ENCODE assay signal across 8 mouse cellular contexts in the genomic region with DNA sequence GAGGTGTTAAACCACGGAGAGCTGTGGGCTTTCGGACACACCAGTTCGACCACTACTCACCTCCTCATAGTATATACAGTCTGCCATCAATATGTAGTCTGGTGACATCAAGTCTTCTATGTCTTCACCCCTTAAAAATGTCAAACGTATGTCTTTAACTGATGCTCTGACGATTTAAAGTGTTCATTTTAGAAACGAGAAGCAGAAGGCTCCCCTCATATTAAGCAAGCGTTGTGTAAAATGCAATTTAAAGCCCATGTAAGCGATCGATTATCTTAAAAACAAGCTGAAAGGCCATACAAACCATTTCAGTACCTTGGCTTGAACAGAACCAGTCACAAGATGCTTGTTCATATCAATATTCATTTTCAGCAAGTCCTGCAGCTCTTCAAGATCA. TPM values are rescaled to one million over a fixed set of nuclear protein-coding genes. Genes with fewer than 3 reads are reported as not detected.
DNase-seq lines count a peak whose midpoint lies in the region; ATAC-seq and TF ChIP-seq lines count a peak whose summit lies in the region.

No protein-coding gene starts in this region.

- WGBS in forebrain, embryonic 13.5 days = 33% methylated on average over 9 of the region's 9 CpGs
- WGBS in liver, embryonic 14.5 days (ENCODE audit: insufficient replicate concordance) = 22% methylated on average over 9 of the region's 9 CpGs

- peaks cover 25% of the 10 kb centered on the region for H3K4me1 ChIP-seq in forebrain, embryonic 13.5 days
- H3K4me1 ChIP-seq in liver, embryonic 14.5 days (replicated peaks; ENCODE audit: control insufficient read depth in 2 of 2, insufficient read depth in 2 of 2, low read length in 1 of 2) = peaks cover 15 to 23% of the 10 kb centered on the region in 2 experiments

- H3K4me2 ChIP-seq in forebrain, embryonic 13.5 days = peak overlapping the region; percentile 75
- peak overlapping the region; percentile 89 for H3K4me2 ChIP-seq in liver, embryonic 14.5 days (ENCODE audit: low read depth)

- H3K27me3 ChIP-seq in C2C12 (ENCODE audit: control insufficient read depth, insufficient read depth, insufficient read length) = no peaks in the 10 kb centered on the region
- H3K27me3 ChIP-seq in forebrain, embryonic 13.5 days = no peaks in the 10 kb centered on the region
- no peaks in the 10 kb centered on the region for H3K27me3 ChIP-seq in liver, embryonic 14.5 days (ENCODE audit: control insufficient read depth, insufficient read depth, low read length)

- no peak for TF ChIP-seq CTCF in C2C12 (IDR thresholded peaks at IDR 0.05; ENCODE audit: control insufficient read depth, insufficient read depth, insufficient read length)
- no peak for TF ChIP-seq CTCF in liver, embryonic 14.5 days (IDR thresholded peaks at IDR 0.05; ENCODE audit: low read depth)

- H3K9ac ChIP-seq in forebrain, embryonic 13.5 days = peak overlapping the region; percentile 88
- peak overlapping the region; percentile 76 for H3K9ac ChIP-seq in liver, embryonic 14.5 days (replicated peaks)

- H3ac ChIP-seq in C2C12 (ENCODE audit: control insufficient read depth, insufficient read length, low read depth) = peak overlapping the region; percentile 64

- TF ChIP-seq EP300 in liver, embryonic 14.5 days (IDR thresholded peaks at IDR 0.05; ENCODE audit: low read depth) = no peak

- peaks cover 39% of the 10 kb centered on the region for H3K79me2 ChIP-seq in C2C12 (ENCODE audit: control insufficient read depth, insufficient read depth)

- DNase-seq in heart, adult 11 months = peak; percentile 74
- no peak for DNase-seq in heart, adult 8-10 months (ENCODE audit: low spot score)
- no peak for DNase-seq in liver, embryonic 14.5 days (ENCODE audit: low read depth in 3 of 3, low spot score in 3 of 3)
- no peak for DNase-seq in cerebellum, adult 8-10 months
- DNase-seq in layer of hippocampus, postnatal 10 days (ENCODE audit: low spot score in 2 of 2) = no peak
- DNase-seq in urinary bladder, postnatal 36 days (ENCODE audit: low spot score in 2 of 2) = no peak

- peaks cover 49% of the 10 kb centered on the region for H3K36me3 ChIP-seq in C2C12 (ENCODE audit: control insufficient read depth, insufficient read depth)
- H3K36me3 ChIP-seq in forebrain, embryonic 13.5 days (ENCODE audit: poor library complexity, severe bottlenecking) = peaks cover 45% of the 10 kb centered on the region
- peaks cover 5% of the 10 kb centered on the region for H3K36me3 ChIP-seq in liver, embryonic 14.5 days (replicated peaks; ENCODE audit: control insufficient read depth, insufficient read depth, low read depth)

- H3K9me3 ChIP-seq in forebrain, embryonic 13.5 days (replicated peaks) = no peaks in the 10 kb centered on the region
- H3K9me3 ChIP-seq in liver, embryonic 14.5 days (ENCODE audit: control insufficient read depth, low read length) = no peaks in the 10 kb centered on the region

- no peak; the same call in 1 of the 2 replicates for ATAC-seq in forebrain, embryonic 13.5 days
- no peak for ATAC-seq in liver, embryonic 14.5 days (ENCODE audit: insufficient read depth)

- H3K27ac ChIP-seq in forebrain, embryonic 13.5 days = peak overlapping the region; percentile 69
- no peak overlapping the region; the same call in 1 of the 2 replicates for H3K27ac ChIP-seq in liver, embryonic 14.5 days

- peaks cover 30% of the 10 kb centered on the region for H3K79me3 ChIP-seq in C2C12 (ENCODE audit: low read depth)

- peak overlapping the region; percentile 92 for H3K4me3 ChIP-seq in C2C12 (ENCODE audit: insufficient read depth, poor library complexity, severe bottlenecking)
- H3K4me3 ChIP-seq in forebrain, embryonic 13.5 days = peak overlapping the region; percentile 87
- peak overlapping the region; percentile 67 to 78 for H3K4me3 ChIP-seq in liver, embryonic 14.5 days (ENCODE audit: insufficient read depth in 1 of 2, low read depth in 2 of 2, low read length in 2 of 2)

TF ChIP-seq in C2C12, 6 proteins besides CTCF, POLR2A, EP300 and RAD21:
- TF ChIP-seq MYOG (IDR thresholded peaks at IDR 0.05; ENCODE audit: control insufficient read depth, extremely low read depth, insufficient read length) (no peak), FOSL1 (IDR thresholded peaks at IDR 0.05; ENCODE audit: insufficient read depth, low read length, poor library complexity, severe bottlenecking) (no peak), CEBPB (IDR thresholded peaks at IDR 0.05; ENCODE audit: low read depth) (no peak), MAX (IDR thresholded peaks at IDR 0.05) (no peak), MYOD1 (IDR thresholded peaks at IDR 0.05; ENCODE audit: control insufficient read depth, insufficient read length, low read depth) (no peak), USF1 (IDR thresholded peaks at IDR 0.05; ENCODE audit: low read depth) (no peak)
TF ChIP-seq in C2C12: peak in this region for 0.

RNA-seq across cellular contexts. Expression of a gene that starts 0.6 kb away (rescaled TPM):
- 1 to 10 TPM; 2.7 to 3.7 (median 3.3) TPM for total RNA-seq in heart, adult 8-10 months (2022)
- 26.7 TPM for polyA plus RNA-seq in C2C12 (2012; fragmentation: generic; extraction: Trizol)
- polyA plus RNA-seq in forebrain, embryonic 13.5 days (2015; fragmentation: Nextera tagmentation; extraction: Ambion mirVana) = 26.0 and 26.9 TPM in 2 replicates
- polyA plus RNA-seq in liver, embryonic 14.5 days (2012; rRNA removed) = 3.9 and 7.4 TPM in 2 replicates
- polyA plus RNA-seq in liver, embryonic 14.5 days (2014; fragmentation: Nextera tagmentation; extraction: Ambion mirVana) = 12.4 and 13.8 TPM in 2 replicates
- total RNA-seq in layer of hippocampus, postnatal 10 days (2021) = 10 to 100 TPM; 20.6 to 23.0 TPM
